In the genomic region with DNA sequence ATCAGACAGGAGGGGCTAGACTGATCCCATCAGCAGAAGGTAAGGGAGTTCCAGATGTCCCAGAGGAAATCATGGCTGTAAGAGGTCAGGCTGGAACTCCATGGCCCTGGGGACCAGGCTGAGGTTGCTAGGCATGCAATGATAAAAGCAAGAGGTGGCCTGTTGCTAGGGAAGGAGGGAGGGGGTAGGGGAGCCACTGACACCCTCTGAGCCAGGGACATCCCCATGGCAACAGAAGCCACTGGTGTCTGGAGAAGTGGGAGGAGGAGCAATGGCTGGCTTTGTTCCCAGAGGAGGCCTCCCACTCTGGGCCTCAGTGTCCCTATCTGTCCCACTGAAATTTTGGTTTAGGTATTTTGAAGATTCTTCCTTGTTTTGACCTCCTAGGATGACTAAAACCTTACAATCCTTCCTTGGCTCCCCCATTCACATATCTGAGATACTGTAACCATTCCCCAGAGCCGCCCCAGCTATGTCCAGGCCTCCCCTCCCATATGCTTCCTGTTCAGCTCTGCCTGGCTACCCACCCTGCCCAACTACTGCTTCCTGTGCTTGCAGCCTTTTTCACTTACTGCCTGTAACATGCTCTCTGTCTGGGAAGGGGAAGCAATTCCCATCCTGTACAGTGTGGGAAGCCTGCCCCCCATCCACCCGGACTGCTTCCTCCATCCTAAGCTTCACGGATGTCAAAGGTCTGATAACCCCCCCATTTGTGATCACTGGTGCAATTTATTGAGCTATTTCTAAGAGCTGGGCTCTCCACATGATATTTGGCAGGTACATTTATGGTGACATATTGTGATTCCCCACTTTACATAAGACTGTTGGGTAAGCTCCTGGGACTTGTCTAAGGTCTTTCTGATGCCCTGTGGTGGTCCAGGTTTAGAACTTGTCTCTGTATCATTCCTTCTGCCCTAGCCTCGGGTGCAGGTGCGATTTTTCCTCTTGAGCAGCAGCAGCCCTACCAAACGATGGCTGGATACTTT, we compare ENCODE assay signal across 10 mouse cellular contexts. TPM values are rescaled to one million over a fixed set of nuclear protein-coding genes. Genes with fewer than 3 reads are reported as not detected.
A peak's percentile ranks its signal among the peaks of the same experiment; 100 is the strongest.
DNase-seq lines count a peak whose midpoint lies in the region; ATAC-seq and TF ChIP-seq lines count a peak whose summit lies in the region.
"Had no signal": no experiment of that assay in that cellular context is flagged by ENCODE, and none has a peak within 500 bp of the region (broad histone marks: within the 10 kb centered on the region; RNA-seq: fewer than 3 reads in every experiment).

No protein-coding gene starts in this region.

- no peaks in the 10 kb centered on the region for H3K36me3 ChIP-seq in embryonic facial prominence, embryonic 14.5 days (ENCODE audit: control insufficient read depth, insufficient read depth, low read length)
- no peaks in the 10 kb centered on the region for H3K36me3 ChIP-seq in lung, embryonic 15.5 days

- no peaks in the 10 kb centered on the region; the same call in none of the 2 replicates for H3K4me1 ChIP-seq in embryonic facial prominence, embryonic 14.5 days (ENCODE audit: control insufficient read depth, insufficient read depth, low read length)
- H3K4me1 ChIP-seq in lung, embryonic 15.5 days, result peaks cover 7% of the 10 kb centered on the region; the same call in 1 of the 2 replicates

- H3K27me3 ChIP-seq in embryonic facial prominence, embryonic 14.5 days (replicated peaks; ENCODE audit: control insufficient read depth, insufficient read depth, low read length), result peaks cover 33% of the 10 kb centered on the region
- H3K27me3 ChIP-seq in lung, embryonic 15.5 days, result peaks cover 30% of the 10 kb centered on the region
- H3K27me3 ChIP-seq: CH12.LX had no signal

- H3K27ac ChIP-seq in gastrocnemius, adult 2 months, result peak overlapping the region; percentile 51
- no peak overlapping the region for H3K27ac ChIP-seq in embryonic facial prominence, embryonic 14.5 days (replicated peaks; ENCODE audit: low read depth, low read length)
- H3K27ac ChIP-seq in lung, embryonic 15.5 days, result peak overlapping the region; percentile 37; the same call in 1 of the 2 replicates

- no peak overlapping the region for H3K9ac ChIP-seq in embryonic facial prominence, embryonic 14.5 days (ENCODE audit: low read depth, low read length)
- no peak overlapping the region for H3K9ac ChIP-seq in lung, embryonic 15.5 days

- ATAC-seq in embryonic facial prominence, embryonic 14.5 days (ENCODE audit: low read depth), result peak; percentile 81
- ATAC-seq in lung, embryonic 15.5 days (ENCODE audit: borderline replicate concordance, extremely low read depth, low FRiP score, low TSS enrichment), result peak; percentile 84; the same call in 1 of the 2 replicates
- ATAC-seq in erythroid progenitor cell, adult 5-6 weeks (replicated peaks; ENCODE audit: low FRiP score, poor library complexity, severe bottlenecking), result no peak

- no peaks in the 10 kb centered on the region for H3K9me3 ChIP-seq in embryonic facial prominence, embryonic 14.5 days (ENCODE audit: control insufficient read depth, low read length)
- no peaks in the 10 kb centered on the region for H3K9me3 ChIP-seq in lung, embryonic 15.5 days

- 63% methylated on average over 6 of the region's 6 CpGs for WGBS in embryonic facial prominence, embryonic 14.5 days
- WGBS in lung, embryonic 15.5 days, result 66% methylated on average over 6 of the region's 6 CpGs

- H3K4me2 ChIP-seq in embryonic facial prominence, embryonic 14.5 days (ENCODE audit: low read depth, low read length), result no peak overlapping the region
- no peak overlapping the region for H3K4me2 ChIP-seq in lung, embryonic 15.5 days

- intact Hi-C loops in gastrocnemius, adult 2 months (cut with DNase I), result no loop called here
- intact Hi-C loops in heart, postnatal 14 days (cut with DNase I), result no loop called here

- no peak for TF ChIP-seq CTCF in gastrocnemius, adult 2 months (IDR thresholded peaks at IDR 0.05)

- no peak overlapping the region for H3K4me3 ChIP-seq in gastrocnemius, adult 2 months
- H3K4me3 ChIP-seq in embryonic facial prominence, embryonic 14.5 days (ENCODE audit: low read depth, low read length), result no peak overlapping the region
- H3K4me3 ChIP-seq in lung, embryonic 15.5 days, result no peak overlapping the region
- H3K4me3 ChIP-seq: erythroblast, embryonic 14.5 days had no signal

- DNase-seq in gastrocnemius, adult 2 months, result peak; percentile 24
- DNase-seq in gastrocnemius, postnatal 4 days (ENCODE audit: low spot score in 2 of 2), result no peak
- peak; percentile 4 for DNase-seq in adipocyte (ENCODE audit: low spot score)
- peak; percentile 48 for DNase-seq in embryonic facial prominence, embryonic 14.5 days (ENCODE audit: low spot score)
- peak; percentile 28 to 36 for DNase-seq in heart, postnatal 14 days
- peak; percentile 25 for DNase-seq in right cerebral cortex, postnatal 14 days

RNA-seq across cellular contexts. Expression of a gene that starts 27.3 kb away (rescaled TPM):
- 10 to 100 TPM; 12.5 to 33.5 TPM for total RNA-seq in gastrocnemius, adult 2 months (2021)
- 10 to 100 TPM; 18.0 to 18.9 TPM for total RNA-seq in gastrocnemius, postnatal 4 days (2021)
- 4.6 and 5.6 TPM in 2 replicates for polyA plus RNA-seq in embryonic facial prominence, embryonic 14.5 days (2014; fragmentation: Nextera tagmentation; extraction: Ambion mirVana)
- total RNA-seq in heart, postnatal 14 days (2021), result 10 to 100 TPM; 61.7 to 73.2 TPM
- 3.0 and 3.8 TPM in 2 replicates for polyA plus RNA-seq in lung, embryonic 15.5 days (2015; fragmentation: Nextera tagmentation; extraction: Ambion mirVana)
- total RNA-seq in erythroid progenitor cell, adult 5-6 weeks (2015; ENCODE audit: low replicate concordance), result 2.1 TPM in 1 of 2 replicates, not detected in the other
- total RNA-seq in erythroid progenitor cell, adult 5-6 weeks (2017; ENCODE audit: low replicate concordance), result under 0.01 TPM in 1 of 2 replicates, not detected in the other

Comparison
In these comparisons a context has a peak if more than half of its experiments do, and no peak if none do; other contexts are left out.
1. DNase-seq: peak in gastrocnemius, adult 2 months (single experiment), adipocyte (single experiment), embryonic facial prominence, embryonic 14.5 days (single experiment), heart, postnatal 14 days (2 of 2) and right cerebral cortex, postnatal 14 days (single experiment); none in gastrocnemius, postnatal 4 days (0 of 2).
2. RNA of a gene that starts 27.3 kb away (total RNA-seq): 61.7 to 73.2 TPM in heart, postnatal 14 days, 12.5 to 33.5 TPM in gastrocnemius, adult 2 months and 18.0 to 18.9 TPM in gastrocnemius, postnatal 4 days; under 0.01 to 2.1 TPM in erythroid progenitor cell, adult 5-6 weeks; every median in the first group is over 4 times any median in the second.